Mouse (Mus musculus): ENCODE data around the gene Gm12117.

DNA sequence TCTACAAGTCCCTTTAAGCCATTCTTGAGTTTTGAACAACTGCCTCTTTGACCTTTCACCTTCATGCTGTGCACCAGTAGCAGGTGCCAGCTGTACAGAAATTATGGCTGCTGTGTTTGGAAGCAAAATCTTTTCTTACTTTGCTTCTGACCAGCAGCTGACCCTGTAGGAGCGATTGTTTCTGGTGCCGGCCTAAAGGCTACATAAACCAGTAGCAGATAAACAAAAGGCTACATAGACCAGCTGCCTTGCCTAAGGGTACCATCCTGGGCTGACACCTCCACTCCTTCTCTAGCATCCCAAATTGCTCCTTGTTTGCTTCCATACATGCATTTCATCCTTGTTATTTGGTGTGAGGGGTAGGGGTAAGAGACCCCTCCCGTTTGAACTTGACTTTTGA is 42.4 kb downstream of the Gm12117 start:
- TF ChIP-seq USF1 (IDR thresholded peaks at IDR 0.05; ENCODE audit: low read depth, low read length) (no peak), ZMIZ1 (IDR thresholded peaks at IDR 0.05; ENCODE audit: low read depth, low read length) (no peak), CHD2 (IDR thresholded peaks at IDR 0.05; ENCODE audit: low read length) (no peak), MAZ (IDR thresholded peaks at IDR 0.05; ENCODE audit: low read depth, low read length) (no peak), JUND (IDR thresholded peaks at IDR 0.05; ENCODE audit: low read depth, low read length) (no peak), CHD1 (IDR thresholded peaks at IDR 0.05; ENCODE audit: low read depth, low read length) (no peak), POLR2A (IDR thresholded peaks at IDR 0.05; ENCODE audit: control insufficient read depth in 1 of 2, insufficient read depth in 1 of 2, low read depth in 1 of 2, low read length in 2 of 2, poor library complexity in 1 of 2) (no peak), ZNF384 (IDR thresholded peaks at IDR 0.05; ENCODE audit: low read depth, low read length) (no peak)

Data from MEL (cell line).